Mouse (Mus musculus): ENCODE measurements at regions not wholly inside any gene's neighbourhood (a gene's known extent, or its start where the extent isn't known, plus 50 kb on each side); places are given as distances from the start of the nearest gene placed in this dataset.
A peak's percentile ranks its signal among the peaks of the same experiment; 100 is the strongest.

- DNase-seq (ENCODE audit: low spot score in 2 of 2) = no peak
Observed at GRCm38 (mm10) chr11:52628875-52629274, 135.6 kb upstream of the Fstl4 start.

- DNase-seq (ENCODE audit: low spot score in 2 of 2) = no peak
Observed at GRCm38 (mm10) chr11:52629776-52630175, 134.7 kb upstream of the Fstl4 start.

- DNase-seq (ENCODE audit: low spot score in 2 of 2) = no peak
Observed at GRCm38 (mm10) chr11:52631579-52631978, 132.9 kb upstream of the Fstl4 start.

DNA sequence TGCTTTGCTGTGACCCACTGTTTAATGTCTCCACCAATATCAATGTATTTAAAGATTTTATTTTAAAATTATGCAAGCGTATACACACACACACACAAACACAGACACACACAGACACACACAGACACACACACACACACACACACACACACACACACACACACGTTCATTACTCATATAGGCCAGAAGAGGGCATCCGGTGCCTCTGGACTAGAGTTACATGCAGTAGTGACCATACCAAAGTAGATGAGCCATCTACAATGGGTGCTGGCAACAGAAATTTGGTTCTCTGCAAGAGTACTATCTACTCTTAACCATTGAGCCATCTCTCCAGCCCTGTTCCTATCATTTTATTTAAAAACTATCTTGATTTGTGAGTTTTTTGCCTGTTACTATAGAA is 130.2 kb upstream of the Fstl4 start:
- DNase-seq (ENCODE audit: low spot score in 2 of 2) = no peak

- DNase-seq (ENCODE audit: low spot score in 2 of 2) = peak; percentile 60 to 75
Observed at GRCm38 (mm10) chr11:52635716-52636389, 128.6 kb upstream of the Fstl4 start.

DNA sequence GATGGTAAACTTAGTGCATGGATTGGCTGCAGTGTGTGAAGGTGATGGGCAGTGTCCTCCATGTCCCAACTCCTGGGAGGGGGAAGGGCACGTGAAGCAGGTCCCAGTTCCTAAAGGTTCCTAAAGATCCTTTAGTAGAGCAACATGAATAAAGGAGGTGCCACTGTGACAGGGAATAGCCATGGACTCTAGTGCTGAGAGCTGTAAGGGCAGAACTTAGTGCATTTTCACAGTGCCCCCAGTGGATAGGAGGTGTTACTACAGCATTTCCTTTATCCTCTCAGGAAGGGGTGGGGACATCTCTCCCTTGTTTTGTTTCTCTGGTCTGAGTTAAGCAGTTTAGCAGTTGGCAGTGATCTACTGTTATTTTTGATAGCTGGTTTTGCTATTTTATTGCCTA is 125.5 kb upstream of the Fstl4 start:
- DNase-seq (ENCODE audit: low spot score in 2 of 2) = no peak

DNA sequence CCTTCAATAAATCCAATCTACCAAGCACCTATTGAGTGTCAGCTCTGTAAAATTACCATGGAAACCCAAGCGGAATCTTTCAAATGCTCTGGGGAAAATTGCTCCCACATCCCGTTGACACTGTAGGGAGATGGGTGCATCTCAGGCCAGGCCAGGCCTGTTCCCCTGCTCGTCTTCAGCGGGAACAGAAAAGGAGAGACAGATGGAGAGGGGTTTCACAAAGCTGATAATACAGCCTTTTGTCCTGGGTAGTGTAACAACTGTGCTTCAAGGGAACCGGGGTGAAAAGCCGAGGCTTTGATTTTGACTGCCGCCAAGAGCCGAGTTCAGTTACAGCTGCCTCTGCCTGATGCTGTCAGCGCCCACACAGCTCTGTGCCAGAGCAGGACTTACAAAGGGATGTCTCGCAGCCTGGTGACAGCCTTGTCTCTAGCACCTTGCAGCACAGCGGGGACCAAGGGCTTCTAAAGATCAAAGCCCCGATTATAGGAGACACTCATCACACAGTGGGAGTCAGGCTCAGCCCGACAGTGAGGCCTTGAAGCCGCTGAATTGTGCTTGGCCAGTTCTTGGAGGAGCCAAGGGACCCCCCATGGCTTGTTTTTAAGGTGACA is 122.6 kb upstream of the Fstl4 start:
- peak in 1 of 2 experiments; percentile 18 for DNase-seq (ENCODE audit: low spot score in 2 of 2)

GRCm38 (mm10) chr11:52644081-52644768 is 120.2 kb upstream of the Fstl4 start:
- DNase-seq (ENCODE audit: low spot score in 2 of 2) = no peak

DNA sequence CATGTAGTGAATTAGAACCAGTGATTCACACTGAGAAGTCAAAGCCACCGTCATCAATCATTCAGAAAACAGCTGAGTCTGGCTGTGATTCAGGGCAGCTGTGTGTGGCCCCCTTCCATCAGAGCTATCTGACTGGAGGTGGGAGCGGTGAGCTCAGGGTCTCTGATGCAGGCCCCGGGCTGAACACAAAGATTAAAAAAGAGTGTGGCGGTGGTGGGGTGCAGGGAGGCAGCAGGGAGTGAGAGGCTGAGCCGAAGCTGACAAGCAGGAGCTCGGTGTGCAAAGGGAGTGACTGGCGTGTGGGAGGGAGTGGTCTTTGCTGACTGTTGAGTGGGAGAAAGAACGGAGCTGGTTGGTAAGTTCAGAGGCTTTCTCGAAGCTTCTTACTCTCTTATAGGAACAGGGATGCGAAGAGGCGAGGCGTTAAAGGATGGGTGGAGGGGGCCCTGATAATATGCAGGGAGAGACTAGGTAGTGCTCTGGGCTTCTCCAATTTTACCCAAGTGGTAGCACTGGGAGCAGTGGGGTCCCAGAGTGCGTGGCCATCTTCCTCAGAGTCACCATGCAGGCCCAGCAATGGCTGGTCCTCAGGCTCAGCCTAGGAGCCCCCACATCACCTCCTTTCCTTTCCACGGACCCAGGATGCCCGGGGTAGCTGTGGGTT is 116.1 kb upstream of the Fstl4 start:
- DNase-seq (ENCODE audit: low spot score in 2 of 2) = no peak

DNA sequence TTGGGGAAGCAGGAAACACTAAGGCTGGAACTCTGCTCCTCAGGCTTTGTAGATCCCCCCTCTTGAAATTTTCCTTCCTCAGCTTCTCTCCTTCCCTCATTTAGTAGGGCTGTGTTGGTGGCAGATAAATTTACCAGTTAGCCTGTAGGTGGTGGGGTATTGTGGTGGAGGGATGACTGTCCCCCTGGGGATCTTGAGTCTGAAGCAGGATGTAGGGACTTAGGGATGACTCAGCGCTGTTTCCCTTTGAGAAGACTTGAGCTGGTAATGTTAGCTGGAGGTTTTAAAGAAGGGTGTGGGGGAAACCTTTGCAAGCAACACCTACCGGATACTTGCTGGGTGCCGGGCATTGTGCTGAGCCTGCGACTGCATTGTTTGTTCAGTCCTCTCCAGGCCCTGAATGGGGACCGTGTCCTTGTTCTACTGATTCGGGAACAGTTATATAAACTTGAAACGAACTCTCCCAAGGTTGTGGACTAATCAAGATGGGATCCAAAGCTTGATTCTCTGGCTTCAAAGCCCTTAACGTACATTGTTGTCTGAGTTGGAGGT is 115.5 kb upstream of the Fstl4 start:
- DNase-seq (ENCODE audit: low spot score in 2 of 2) = no peak

DNA sequence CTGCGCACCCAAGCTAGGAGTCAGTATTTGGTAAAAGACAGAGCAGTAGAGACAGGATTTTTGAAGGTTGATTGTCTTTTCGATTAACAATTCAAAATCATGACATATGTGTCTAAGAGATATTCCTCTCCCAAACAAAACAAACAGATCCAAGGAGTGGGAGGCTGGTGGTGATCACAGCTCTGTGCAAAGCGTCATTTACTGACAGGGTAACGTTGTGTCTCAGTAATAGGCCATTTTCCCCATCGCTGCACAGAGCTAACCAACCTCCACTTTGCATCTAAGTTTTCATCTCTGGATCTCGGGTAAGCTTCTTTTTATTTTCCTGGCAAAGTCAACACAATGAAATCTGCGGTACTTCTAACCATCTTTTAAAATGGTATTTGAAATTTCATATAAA is 109.8 kb upstream of the Fstl4 start:
- DNase-seq (ENCODE audit: low spot score in 2 of 2) = peak in 1 of 2 experiments; percentile 52

- no peak for DNase-seq (ENCODE audit: low spot score in 2 of 2)
Observed at GRCm38 (mm10) chr11:52655720-52656474, 108.5 kb upstream of the Fstl4 start.

GRCm38 (mm10) chr11:52661234-52661633 is 103.2 kb upstream of the Fstl4 start:
- no peak for DNase-seq (ENCODE audit: low spot score in 2 of 2)

GRCm38 (mm10) chr11:52661894-52662593 is 102.4 kb upstream of the Fstl4 start:
- no peak for DNase-seq (ENCODE audit: low spot score in 2 of 2)

- no peak for DNase-seq (ENCODE audit: low spot score in 2 of 2)
Observed at GRCm38 (mm10) chr11:52665343-52665742, 99.1 kb upstream of the Fstl4 start.

- DNase-seq (ENCODE audit: low spot score in 2 of 2) = no peak
Observed at GRCm38 (mm10) chr11:52675022-52675421, 89.4 kb upstream of the Fstl4 start.

DNA sequence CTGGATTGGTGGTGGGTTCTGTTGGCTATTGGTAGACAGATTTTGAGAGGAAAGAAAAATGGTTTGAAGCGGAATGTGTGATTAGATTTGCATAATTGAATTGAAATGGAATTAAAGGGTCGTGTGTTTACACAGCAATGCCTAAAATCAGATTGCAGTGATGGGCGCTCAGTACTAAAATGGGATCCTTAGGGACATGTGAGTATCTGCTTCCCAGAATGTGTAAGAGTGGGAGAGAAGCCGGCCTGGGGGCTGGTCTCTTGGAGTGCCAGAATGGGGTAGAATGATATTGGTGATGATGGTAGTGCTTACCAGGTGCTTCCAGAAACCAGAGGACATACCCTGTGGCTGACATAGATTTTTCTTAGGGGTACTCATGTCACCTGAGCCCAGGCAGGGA is 86.2 kb upstream of the Fstl4 start:
- no peak for DNase-seq (ENCODE audit: low spot score in 2 of 2)

GRCm38 (mm10) chr11:52685436-52685835 is 79.0 kb upstream of the Fstl4 start:
- no peak for DNase-seq (ENCODE audit: low spot score in 2 of 2)

DNA sequence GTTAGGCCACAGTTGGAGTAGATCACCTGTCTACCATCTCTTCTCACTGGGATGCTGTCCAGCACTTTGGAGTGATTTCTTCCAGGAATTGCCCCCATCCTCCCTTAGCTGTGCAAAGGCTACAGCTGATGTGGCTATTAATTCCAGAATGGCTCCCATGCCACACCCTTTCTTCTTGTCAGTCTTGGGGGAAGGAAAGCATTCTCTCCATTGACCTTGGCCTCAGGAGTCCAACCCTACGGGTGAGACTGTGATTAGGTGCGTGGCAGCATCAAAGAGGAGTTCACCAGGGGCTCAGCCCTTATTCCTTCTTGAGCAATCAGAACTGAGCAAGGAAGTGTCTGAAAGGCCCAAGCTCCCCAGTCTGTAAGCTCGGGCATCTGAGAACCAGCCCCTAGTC is 71.7 kb upstream of the Fstl4 start:
- DNase-seq (ENCODE audit: low spot score in 2 of 2) = no peak

DNA sequence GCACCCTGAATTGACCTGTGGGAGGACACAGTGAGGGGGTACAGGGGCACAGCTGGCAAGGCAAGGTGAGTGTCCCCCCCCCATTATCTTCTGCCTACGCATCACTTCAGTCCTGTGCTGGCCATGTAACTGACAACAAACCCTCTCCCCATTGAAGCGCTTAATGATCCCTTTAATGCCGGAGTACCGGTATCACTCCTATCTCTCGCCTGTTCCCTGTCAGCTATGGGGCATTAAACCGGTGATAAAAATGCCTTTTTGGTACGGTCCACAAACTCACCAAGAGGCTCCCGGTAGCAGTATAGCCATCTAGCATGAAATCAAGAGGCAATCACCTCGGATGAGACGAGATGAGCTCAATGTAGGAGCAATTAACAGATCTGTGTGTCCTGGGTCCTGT is 62.8 kb upstream of the Fstl4 start:
- DNase-seq (ENCODE audit: low spot score in 2 of 2) = no peak

Data from layer of hippocampus, postnatal 14 days (tissue).